Mouse (Mus musculus): ENCODE measurements at regions not wholly inside any gene's neighbourhood (a gene's known extent, or its start where the extent isn't known, plus 50 kb on each side); places are given as distances from the start of the nearest gene placed in this dataset.
"Not testable (repeated sequence)": the region's sequence is repeated elsewhere in the genome, so short reads cannot be mapped to it uniquely, and the experiment has no call there.

DNA sequence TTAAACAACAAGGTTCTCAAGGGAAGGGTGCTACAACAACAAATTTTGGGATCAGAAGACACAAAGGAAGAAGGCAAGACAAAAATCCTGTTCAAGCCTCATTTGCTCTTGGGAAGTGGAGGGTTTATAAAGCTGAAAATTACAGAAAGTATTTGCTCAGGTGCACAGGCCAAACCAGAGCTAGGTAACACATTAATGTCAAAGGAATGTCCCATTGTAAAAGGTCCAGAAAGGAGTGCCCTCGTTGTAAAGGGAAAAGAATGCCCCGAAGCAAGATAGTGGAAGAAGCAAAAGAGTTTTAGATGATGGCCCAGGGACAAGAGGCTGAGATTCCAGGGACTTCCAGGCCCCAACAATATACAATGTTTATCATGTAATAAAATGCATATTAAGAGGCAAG, 317.3 kb downstream of the Car8 start:
- no peak for DNase-seq (ENCODE audit: extremely low spot score)

DNA sequence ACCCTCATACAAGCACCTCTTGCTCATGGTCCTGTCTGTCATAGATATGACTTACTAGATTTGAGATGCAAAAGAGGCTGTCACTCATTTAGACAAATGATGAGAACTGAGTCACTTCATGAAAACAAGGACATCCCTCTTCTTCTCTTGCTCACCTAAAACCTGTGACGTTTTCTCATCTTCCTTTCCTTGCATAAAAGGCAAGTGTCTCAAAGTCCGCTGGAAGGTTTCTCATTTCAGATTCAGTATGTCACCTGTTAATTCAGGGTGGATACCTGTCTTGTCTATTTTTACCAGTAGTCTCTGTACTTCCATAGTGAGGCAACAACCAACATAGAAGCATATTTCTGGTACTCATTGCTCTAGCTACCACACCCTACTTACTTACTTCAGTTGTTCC, 325.6 kb downstream of the Car8 start:
- DNase-seq (ENCODE audit: extremely low spot score): no peak

DNA sequence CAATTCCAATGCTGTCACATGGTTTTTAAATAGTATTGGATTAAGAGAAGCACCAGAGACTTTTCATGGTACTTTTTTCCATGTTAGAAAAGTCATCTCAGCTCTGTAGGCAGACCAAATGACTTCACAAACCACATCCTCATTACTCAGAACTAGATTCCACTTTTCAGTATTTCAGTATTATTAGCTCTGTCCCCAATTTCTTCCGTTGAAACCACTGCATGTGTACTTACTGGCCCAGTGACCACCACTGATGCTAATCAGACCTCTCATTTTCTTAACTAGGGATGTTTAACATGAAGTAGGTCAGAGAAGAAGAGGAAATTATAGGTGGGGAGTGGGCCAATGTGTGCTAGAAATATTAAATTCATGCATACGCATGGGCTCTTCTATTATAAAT, 326.2 kb downstream of the Car8 start:
- DNase-seq (ENCODE audit: extremely low spot score): no peak

DNA sequence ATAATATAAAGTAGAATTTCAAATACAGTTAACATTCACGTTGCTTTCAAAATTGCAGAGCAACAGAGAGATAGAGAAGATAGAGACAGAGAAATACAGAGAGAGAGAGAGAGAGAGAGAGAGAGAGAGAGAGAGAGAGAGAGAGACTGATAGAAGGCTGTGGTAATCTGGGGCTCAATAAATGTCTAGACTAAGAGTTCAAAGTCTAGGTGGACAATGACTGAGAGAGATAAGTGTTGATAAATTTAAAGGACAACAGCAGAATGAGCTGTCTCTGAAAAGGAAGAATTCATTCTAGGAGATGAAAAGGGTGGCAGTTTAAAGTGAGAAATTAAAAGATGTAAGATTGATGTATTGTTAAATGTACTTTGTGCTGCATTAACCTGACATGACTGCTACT, 335.7 kb downstream of the Car8 start:
- DNase-seq (ENCODE audit: extremely low spot score): no peak

DNA sequence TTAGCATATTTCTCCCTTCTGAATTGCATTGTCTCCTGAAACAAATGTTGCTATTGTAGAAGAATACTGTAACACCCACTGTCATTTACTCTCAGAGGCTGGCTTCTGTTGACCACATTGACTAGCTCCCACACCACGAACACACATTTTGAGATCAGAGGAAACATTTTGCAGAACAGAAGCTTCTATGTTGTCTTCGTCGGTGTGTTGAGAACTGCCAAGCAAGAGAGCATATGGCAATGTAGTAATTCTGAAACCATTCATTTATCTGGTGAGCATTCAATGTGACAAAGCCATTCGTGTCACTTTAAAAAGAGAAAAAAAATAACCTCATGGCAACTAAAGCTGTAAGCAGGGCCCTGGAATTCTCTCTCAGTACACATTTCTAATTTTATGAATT, 343.9 kb downstream of the Car8 start:
- DNase-seq (ENCODE audit: extremely low spot score): no peak

DNA sequence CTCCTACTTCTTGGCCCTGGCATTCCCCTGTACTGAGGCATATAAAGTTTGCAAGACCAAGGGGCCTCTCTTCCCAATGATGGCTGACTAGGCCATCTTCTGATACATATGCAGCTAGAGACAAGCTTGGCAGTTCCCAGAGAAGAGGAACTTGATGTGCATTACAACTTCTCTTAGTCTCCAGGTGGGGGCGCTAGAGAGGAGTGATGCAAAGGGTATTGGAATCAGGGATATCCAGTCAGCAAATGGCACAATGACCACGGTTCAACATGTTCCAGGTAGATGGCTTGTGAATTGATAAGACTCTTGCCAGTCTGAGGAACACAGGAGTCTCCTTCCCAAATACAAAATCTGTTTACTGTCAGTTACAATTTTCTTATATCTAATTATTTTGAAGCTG, 347.7 kb downstream of the Car8 start:
- DNase-seq (ENCODE audit: extremely low spot score): no peak

DNA sequence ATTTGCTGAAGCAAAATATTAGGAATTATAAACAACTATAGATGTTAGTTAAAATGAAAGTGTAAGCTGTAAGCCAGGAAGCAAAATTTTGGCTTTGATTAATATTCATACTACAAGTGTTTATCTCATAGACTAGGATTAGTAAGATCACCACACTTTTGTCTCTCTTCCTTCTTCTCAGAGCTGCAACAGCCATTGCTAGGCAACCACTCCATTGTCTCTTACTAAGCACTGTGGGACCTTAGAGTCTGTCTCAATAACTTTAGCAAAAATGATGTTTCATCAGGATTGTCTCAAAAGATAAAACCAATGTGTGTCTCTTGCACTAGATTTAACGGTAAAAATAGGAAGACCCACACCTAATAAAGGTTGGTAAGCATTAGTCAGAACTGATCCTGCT, 384.3 kb downstream of the Car8 start:
- DNase-seq (ENCODE audit: extremely low spot score): no peak

DNA sequence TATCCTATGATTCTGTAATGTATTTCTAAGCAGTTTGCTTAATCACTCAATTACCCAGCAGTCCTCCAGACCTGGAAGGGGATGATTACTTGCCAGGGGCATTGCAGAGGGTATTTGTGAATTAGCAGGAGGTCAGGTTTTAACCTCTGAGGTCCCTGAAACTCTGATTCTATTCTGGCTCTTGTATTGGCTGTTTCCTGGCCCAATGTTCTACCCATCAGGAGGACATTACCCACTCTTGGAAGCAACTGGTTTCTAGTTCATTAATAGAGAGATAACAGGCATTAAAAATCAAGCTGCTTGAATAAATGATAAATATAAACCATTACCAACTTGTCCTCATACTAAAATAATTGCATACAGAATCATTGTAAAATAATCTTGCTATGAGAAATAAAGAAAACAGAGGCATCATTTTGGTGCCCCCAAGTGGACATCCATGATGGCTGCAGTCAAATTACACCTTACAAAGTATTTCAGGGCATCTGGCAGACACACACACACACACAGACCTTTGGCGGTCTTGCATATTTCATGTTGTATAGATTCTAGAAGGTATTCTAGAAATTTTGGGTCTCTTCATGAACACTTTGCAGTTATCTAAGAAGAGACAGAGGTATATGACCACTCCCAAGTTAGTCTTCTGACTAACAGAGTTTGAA, 385.6 kb downstream of the Car8 start:
- peak; percentile 29 for DNase-seq (ENCODE audit: extremely low spot score)

DNA sequence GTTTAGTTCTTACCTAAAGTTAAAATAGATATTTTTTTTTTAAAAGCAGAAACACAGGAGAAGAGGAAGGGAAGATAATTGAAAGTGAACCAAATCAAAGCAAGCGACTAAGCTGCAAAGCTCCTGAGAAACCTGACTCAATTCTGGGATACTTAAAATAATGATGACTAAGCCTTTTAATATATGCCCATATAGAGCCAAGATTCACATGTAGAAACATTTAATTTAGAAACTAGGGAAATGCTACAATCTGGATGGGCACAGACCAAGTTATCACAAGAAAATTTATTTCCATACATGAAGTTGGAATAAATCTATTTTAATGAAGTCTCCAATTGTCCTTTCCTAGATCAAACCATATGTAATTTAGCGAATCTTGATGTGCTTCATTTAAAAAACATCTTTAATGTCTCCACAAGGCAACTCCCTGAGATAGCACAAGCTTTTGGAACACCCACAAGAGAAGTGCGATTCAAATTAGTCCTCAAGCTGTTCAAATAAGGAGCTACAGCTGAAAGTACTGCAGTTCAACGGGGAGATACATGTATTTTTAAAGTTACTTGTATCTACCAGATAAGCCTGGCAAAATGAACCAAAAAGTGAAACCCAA, 386.7 kb downstream of the Car8 start:
- no peak for DNase-seq (ENCODE audit: extremely low spot score)

DNA sequence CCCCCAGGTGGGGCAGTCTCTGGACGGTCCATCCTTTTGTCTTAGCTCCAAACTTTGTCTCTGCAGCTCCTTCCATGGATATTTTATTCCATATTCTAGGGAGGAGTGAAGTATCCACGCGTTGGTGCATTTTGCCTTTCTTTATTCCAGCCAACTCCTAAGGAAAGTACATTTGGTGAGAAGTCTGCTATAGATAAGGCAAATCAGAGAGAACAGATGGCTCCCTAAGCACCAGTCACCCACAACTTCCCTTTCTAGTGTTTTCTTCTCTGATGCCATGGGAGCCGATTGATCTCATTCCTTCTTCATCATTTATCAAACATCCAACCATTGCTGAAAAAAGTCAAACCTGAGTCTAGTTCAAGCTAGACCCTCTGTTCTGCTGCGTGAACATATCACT, 391.4 kb downstream of the Car8 start:
- DNase-seq (ENCODE audit: extremely low spot score): no peak

DNA sequence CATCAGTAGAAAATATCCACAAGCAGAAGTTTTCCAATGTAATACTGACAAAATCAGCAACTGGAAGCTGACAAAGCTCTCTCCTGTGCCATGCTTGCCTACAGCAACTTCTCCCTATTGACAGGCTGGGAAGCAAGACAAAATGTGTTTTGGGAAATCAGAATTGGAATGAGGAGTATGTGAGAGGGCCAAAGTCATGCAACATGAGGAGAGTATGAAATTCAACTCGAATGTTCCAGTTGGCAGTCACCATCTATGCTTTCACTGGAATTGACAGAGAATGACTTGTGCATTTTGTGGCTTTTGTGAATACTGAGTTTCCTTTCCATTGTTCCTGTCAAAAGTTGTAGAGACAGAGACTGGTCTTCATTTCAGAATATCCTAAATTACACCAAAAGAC, 409.7 kb downstream of the Car8 start:
- no peak for DNase-seq (ENCODE audit: extremely low spot score)

DNA sequence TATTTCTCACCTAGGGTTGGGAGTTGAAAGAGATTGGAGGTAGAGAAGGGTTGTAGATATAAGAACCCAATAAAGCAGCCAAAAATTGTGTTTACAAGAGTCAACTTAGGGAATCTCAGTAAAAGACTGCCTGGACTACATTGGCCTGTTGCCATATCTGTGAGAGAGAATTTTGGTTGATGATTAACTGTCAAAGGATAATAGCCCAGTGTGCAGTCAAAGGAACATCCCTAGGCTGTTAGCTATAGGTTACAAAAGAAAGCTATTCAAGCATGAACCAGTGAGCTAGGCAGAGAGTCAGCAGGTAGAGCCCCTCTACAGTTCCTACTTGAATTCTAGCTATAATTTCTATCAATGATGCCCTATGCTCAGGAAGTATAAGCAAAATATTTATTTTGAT, 419.0 kb downstream of the Car8 start:
- DNase-seq (ENCODE audit: extremely low spot score): no peak

DNA sequence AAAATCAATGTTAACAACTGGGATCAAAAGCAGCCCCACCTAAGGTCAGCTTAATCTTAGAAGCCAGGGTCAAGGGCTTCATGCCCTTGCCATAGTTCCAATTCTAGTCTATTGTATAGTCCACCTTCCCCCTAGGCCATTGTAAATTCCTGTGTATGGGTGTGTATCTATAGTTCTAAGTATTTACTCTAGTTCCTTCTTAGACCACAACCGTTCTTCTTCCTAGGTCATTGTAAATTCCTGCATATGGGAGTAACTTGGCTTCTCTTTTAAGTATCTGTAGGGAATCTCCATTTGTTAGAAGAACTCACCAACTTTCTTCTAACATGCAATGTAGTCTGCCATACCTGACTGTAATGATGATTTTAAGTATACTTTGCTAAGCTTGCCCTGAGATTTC, 461.1 kb downstream of the Car8 start:
- DNase-seq (ENCODE audit: extremely low spot score): not testable (repeated sequence)

DNA sequence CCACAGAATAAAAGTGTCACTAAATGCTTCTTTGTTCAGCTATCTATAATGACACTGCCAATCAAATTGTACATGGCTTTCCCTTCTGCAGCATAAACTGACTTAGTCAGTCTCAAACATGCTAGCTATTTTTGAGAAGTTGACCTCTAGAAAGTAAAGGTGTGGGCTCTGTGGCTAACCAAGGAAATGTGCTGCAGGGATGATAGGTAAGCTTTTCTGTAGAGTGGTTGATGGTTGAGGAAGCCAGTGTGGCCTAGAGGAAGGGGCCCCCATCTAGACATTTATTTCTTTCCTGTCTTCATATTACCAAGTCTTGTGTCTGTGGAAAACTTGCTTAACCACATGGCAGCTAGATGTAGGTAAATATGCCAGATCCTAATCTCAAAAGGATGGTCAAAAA, 483.4 kb downstream of the Car8 start:
- no peak for DNase-seq (ENCODE audit: extremely low spot score)

DNA sequence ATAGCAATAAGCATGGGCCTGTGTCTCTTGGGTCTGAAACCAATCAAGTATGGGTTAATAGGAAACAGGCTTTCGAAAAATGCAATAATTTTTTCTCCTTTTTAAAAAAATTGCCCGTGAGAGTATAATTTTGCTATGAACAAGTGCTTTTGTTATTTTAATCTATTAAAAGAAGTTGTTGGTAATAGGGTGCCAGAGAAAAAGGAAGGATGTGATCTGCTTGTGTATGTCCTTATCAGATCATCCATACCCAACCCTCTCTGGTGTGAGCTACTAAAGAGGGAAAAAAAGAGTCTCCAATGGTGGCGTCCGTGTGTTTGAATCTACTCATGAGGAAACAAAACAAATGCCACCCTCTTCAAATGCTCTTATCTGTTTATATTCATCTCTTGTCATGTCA, 484.9 kb downstream of the Car8 start:
- no peak for DNase-seq (ENCODE audit: extremely low spot score)

DNA sequence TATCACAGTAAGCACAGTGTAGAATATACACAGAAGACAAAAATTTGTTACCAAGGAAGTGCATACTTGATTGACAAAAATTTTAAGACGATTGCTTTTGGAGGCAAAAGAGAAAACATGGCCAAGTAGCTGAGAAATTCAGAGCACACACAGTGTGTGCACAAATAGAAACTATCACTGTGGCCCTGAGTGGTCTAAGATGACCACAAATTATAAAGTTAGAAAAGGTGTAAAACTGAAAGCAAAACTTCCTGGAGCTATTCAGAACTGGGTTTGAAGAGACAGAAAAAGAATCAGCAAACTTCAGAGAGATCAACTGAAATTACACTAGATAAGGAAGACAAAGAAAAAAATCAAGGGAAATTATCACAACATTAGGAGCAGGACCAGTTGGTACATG, 487.6 kb downstream of the Car8 start:
- DNase-seq (ENCODE audit: extremely low spot score): no peak

DNA sequence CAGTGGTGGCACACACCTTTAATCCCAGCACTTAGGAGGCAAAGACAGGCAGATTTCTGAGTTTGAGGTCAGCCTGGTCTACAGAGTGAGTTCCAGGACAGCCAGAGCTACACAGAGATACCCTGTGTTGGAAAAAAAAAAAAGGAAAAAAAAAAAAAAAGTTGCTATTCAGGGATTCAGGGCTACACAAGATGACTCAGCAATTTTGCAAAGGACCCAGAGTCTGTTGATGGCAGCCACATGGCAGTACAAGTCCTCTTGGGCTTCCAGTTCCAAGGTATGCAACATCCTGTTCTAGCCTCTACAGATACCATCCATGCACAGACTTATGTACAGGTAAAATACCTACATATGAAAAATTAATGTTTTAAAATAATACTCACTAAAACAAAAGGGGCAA, 515.9 kb downstream of the Car8 start:
- DNase-seq (ENCODE audit: extremely low spot score): no peak

DNA sequence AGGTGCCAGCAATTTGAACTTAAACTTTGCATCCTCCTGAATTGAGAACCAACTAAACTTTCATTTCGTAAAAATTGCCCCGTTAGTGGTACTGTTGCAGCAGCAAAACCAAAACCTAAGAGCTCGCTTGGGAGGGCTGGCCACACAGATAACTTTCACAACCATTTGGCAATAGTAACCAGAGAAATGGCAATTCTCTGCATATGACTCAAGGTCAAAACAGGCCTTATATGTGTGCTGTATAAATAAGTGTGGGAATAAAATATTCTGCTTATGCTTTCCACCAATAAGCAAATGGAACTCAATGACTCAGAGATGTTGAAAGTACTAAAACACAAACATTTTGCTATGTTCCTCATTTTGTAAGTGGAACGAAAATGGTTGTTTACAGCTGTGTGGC, 550.3 kb downstream of the Car8 start:
- DNase-seq (ENCODE audit: extremely low spot score): no peak

DNA sequence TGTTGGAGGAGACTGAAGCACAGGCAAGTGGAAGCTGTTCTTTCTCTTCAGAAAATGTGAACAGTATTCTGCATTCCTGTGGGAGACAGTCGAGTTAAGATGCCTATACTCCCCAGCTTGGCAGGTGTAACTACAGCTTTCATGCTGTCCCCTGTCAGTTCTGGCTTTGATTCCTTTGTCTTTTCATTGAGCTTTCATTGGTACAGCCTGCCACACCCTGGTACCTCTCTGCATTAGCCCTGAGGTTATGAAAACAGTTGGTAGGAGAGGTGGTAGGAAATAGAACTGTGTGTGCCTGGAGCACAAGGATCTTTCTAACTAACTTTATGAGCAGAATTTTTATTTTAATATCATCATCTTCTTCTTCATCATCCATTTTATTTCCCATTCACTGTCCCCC, 551.6 kb downstream of the Car8 start:
- no peak for DNase-seq (ENCODE audit: extremely low spot score)

DNA sequence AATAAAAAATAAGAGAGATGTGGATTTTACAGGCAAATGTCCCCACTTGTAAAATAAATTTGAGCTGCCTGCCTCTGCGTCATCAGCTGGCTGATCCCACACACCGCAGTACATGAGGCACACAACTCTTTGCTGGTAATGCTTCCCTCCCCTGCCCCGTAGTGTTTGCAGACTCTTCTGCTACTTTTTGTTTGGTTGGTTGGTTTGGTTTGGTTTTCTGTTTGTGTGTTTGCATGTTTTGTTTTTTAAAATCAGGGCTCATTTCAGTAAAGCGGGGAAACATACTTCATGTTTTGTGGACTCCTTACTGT, 568.1 kb downstream of the Car8 start:
- DNase-seq (ENCODE audit: extremely low spot score): no peak

DNA sequence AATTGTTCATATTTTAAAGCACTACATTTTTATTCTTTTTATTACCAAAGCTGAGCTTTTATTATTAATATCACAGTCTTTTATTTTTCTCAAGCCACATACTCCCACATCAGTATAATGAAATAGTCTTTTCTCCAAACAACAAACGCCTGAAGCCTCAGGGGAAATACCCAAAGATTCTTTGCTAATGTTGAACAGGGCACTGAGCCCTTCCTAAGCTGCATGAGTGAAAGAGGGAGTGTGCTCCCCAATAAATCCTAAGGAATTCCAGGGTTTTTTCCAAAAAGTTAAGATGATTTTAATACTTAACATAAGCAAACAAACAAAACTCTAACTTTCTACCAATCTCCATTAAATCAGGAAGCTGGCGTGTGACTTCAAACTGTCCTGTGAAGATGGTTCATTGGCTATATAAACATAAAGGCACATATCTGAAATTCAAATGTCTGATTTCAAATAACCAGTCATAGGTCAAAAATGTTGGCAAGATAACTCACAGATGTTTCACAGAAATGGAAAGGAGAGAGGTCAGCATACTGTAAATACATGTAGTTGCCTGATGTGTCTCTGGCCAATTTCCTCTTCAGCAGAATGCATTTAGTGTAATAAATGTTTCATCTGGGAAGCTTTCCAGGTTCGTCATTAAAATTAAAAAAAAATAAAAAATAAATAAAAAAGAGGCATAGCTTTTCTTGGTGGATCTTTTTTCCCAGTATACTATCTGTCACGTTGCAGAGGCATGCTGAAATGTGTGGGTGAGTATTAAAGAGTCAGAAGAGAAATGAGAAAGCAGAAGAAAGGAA, 568.6 kb downstream of the Car8 start:
- no peak for DNase-seq (ENCODE audit: extremely low spot score)

DNA sequence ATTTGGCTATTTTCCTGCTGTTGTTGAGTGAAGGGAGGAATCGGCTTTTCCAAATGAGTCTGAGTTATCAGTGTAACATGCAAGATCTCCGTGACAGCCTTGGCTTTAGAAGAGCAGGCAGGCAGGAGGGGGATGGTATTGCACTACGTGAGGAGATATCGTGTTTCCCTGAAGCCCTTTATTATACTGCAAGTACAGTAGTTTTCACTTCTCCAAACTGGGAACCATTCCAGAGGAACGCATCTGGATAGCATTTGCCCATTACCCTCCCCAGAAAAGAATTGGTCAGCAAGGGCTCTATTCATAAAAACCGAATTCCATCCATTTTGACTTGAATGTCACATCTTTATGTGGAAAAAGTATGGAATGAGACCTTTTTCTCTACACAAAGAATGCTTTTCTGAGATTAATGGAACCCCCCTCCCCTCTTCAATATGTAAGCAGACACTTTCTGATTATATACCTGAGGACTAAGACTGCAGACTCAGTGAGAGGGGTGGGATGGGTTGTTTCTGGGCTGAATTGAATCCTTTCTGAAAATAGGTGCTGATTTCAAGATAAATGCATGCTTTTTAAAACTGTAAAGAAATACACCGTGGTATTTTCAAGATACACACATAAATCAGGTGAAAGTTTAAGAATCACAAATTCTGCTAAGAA, 571.8 kb downstream of the Car8 start:
- no peak for DNase-seq (ENCODE audit: extremely low spot score)

Data from embryo, embryonic 9.5 days (tissue).